Mouse (Mus musculus): ENCODE data around the gene A630095N17Rik. TPM values are rescaled to one million over a fixed set of nuclear protein-coding genes. Genes with fewer than 3 reads are reported as not detected.

The A630095N17Rik gene
- total RNA-seq (2021), result not detected
- long read RNA-seq, experiment 1, result 0 reads
- long read RNA-seq, experiment 2, result 0 reads

DNA sequence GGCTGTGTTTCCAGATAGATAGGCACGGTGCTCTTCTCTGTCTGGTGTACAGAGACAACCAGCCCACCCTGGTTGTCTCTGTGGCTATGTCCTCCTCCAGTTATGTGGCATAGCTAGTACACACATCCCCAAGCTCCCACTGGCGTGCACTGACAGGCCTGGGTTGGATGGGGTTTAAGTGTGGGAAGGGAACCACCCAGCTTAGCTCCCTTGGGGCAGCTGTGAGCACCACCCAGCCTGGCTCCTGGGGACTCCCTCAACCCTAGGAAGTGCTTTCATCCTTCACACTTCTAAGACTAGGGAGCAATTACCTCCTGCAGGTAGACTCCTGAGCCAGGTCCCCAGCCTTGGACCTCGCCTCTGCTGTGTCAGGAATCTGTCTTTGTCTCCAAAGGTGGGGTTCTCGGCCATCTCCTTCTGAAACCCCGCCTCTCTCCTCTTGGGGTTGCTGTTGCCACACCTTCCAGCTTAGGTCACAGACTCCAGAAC is at the start of gene A630095N17Rik:
Gene A630095N17Rik, minus strand, starts transcription at position 439 of the 489 bp plus-strand sequence.
- no peak for DNase-seq

DNA sequence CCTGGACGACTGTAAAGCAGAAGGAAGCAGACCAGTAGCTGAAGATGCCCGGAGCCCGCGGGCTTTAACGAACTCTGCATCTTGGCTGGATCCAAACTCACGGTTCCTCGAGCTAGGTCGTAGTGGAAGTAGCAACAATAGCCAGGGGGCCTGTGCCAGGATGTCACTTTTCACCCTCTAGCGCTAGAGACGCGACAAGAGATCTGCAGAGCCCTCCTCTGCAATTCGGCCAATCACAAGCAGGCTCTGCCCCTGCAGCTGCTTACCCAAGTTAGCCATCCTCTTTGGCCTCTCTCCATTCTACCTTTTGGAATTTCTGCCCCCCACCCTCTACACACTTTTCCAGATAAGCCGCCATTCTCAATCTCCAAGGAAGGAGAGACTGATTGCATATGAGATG is 46.3 kb upstream of the A630095N17Rik start, which contains the start of gene Resp18:
Gene Resp18, minus strand, starts transcription at position 188 of the 400 bp plus-strand sequence.
- no peak for DNase-seq

DNA sequence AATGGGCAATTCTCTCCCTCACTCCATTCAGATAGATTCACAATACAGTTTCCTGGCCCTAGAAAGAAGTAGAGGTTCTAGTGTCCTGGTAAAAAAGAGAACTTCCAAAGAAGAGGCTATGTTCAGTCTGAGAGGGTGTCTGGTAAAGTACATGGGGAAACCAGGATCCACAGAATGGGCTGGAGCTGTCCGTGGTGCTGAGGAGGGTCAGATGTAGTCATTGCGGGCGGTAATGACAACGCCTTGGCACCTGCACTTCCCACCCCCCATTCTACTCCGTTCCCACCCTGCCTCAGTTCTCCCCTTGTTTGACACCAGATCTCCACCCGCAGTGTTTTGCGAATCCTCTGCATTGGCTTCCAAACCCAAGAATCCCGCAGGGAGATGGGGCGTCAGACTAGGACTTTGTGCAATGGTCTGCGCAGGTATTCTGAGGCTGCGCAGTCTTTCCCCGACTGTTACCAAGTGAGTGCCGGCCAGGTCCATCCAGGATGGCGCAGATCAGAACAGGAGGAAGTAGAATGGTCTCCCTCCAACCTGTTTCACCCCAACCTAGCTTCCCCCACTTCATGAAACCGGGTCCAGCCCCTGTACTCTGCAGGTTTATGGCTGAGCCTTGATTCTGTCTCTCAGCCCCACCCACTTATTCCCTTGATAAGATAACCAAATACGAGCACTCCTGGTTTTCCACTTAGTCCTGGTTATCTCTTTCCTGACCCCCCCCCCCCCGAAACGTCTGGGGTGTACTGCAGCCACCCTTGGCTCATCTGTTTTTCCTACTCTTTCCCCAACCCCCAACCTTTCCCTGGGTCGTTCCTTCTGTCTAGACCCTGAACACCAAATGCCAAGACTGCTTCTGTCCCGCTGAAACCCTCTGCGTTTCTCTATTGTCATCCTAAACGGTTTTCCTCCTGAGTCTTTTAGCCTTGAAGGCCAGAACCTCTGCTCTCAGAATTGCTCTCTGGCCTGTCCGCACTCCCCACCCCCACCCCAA is 45.6 kb upstream of the A630095N17Rik start:
- DNase-seq, result peak; percentile 72 to 81

DNA sequence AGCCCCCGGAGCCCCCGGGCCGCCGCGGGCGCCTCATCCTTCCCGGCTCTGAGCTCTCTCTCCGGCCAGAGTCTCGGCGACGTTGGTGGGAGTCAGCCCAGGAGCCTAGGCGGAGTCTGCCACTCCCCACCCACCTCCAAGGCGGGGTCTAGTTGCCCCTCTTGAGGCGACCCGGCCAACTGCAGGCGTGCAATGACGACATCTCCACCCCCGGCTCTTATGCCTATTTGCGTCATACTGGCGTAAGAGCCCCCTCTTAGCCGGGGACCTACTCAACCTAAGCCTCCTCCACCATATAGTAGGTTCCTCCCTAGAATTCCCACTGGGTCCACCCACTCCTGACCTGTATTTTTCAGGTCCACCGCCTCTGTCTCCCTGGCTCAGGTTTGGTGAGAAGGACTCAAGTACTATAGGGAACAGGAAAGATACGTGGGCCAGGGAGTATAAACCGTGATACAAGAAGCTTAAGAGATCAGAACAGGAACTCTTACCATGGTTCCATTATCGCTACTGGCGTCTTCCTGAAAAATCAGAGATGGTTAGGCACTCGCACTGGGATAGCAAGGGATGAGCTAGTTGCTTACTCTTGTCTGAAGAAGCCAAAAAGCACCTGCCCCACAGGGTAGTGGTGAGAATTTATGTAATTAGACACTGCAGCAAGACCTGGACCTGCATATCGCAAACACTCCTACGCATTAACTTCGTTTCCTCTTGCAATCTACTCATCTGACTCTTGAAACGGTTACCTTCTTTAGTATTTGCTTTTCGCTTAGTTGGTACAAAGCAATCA is 32.4 kb upstream of the A630095N17Rik start, which contains the start of gene Ptprn:
Gene Ptprn, minus strand, starts transcription at position 412 of the 790 bp plus-strand sequence.
- no peak for DNase-seq

DNA sequence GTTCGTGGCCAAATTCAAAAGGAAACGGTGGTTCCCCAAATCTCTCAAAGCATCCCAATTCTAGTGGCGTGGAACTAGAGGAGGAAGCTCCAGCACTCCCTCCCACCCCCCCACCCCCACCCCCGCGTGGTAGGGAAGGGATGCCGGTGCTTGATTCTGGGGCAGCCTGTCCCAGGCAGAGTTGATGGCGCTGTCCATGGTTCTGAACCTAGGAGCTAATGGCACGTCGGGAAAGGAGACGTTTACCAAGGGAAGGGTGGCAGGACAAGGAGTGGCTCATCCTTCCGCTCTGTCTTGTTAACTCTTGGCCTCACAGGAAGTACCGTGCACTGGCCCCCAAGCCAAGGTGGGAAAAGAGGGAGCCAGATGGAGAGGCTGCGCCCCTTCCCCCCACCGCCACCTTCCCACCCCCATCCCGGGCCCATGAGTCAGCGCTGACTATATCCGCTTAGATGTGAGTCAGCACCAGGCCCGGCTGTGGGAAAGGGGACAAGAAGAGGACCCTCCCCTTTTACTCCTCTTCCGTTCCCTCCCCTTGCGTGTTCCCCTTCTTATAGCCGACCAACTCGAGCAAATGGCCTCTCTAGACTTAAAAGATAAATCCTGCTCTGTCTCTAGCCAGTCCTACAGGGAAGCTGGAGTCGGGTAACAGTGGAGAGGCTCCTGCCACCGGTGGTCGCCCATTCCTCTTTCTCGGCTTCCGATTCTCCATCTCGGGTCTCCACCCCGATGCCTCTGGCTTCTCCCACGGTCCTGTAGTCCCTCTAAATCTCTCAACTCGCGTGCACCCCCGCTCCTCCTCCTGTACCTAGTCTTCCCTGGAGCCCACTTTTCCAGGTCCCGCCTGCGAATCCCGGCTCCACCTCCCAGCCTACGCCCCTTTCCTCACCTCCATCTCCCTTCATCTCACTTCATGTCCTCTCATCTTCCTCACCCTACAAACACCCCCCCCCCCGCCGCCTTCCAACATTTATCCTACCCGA is 31.4 kb upstream of the A630095N17Rik start:
- DNase-seq, result peak; percentile 81

DNA sequence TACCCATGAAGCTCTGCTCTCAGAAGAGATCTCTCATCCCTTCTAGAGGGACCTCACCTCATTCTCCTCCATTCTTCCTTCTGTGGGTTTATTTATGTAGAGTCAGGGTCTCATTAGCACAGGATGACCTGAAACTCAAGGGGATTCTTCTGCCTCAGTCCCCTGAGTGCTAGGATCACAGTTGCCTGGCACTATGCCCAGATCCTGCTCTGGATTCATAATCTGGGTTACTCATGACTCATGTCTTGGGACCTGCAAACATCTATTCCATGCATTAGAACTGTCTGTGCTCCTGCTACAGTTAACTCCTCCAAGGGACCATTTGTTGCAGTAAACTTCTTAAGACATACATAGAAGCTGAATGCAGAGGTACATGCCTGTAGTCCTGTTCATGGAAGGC is 29.4 kb upstream of the A630095N17Rik start:
- DNase-seq, result no peak

DNA sequence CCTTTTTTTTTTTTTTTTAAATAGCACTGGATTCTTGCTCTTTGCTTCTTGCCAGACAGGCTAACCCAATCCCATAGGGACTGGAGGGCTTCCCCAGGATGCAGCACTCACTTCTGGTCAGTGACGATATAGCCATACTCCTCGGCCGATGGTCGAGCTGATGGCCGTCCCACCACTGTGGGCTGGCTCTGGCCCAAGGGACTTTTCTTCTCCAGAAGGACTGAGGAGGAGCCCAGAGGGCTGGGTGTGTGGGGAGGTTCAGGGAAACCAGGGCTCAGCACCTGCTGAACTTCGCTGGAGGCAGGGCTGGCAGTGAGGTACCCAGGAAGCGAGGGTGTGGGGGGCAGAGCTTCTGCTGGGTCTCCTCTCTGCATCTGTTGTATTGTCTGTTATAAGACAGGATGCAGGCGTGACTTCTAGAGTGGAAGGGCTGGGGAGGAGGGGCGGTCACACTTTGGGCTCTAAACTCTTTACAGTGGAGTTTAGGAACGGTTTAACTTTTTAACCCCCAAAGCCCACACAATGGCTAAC is 23.7 kb upstream of the A630095N17Rik start:
- DNase-seq, result no peak

DNA sequence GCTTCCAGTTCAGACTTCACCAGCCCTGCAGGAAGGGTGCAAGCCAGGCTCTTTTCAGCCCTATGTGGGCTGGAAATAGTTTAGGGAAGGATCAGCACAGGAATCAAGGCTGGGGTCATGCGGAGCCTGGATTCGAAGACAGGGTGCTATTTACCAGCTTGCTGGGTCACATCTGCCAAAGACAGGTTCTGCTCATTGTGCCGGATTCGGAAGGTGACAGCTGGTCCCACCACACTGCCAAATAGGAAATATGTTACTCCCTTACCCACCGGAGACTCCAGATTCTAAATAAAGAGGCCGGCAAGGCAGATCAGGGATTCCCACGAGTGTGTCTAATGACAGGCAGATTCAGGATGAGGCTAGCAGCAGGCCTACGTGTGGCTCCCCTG is 22.7 kb upstream of the A630095N17Rik start:
- no peak for DNase-seq

DNA sequence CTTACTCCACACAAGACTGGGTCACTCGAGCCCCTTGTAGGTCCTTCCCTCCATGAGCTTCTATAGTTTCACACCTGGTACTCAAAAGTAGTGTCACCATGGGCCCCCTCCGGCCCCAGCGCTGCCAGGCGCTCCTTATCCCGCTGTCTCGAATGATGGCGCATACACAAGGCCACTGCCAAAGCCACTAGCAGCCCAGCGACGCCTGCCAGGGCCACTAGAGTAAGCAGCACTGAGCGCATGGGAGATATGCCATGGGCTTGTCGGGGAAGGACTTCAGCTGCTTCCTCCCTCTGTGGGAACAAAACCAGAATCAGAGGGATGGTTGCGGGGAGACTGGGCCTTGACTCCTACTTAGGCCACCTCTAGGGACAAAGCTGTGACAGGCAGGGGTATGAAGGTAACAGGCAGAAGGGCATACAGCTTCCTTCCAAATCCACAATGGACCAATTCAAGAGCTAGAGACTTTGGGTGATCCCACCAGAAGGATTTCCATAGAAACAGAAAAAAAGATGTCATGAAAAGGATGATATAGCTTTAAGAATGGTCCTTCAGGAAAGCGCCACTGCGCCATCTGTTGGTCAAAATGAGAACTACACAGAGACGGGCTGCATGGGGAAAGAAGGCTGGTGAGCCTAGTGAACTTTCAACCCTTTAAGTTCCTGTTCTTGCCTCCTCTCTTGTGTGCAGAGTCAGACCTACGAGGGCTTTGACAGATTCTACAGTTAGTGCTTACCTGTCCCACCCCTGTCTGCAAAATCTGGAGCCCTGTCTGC is 22.1 kb upstream of the A630095N17Rik start:
- peak; percentile 81 to 82 for DNase-seq

DNA sequence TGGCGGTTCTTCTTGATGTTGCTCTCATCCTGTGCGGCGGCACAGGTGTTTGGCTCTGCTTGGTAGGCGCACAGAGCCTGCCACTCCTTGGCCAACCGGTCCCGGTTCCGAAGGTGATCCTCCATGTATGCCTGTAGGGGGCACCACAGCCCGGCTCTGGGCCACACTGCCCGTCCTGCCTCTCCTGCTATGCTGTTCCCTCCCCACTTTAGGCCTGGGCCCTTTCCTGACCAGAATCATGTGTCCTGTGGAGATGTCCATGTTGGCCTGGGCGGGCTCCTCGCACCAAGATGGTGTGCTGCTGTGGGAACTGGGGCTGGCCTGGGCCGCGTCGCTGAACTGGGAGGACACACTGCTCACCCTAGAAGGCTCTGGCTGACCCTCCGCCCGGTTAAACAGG is 21.1 kb upstream of the A630095N17Rik start:
- DNase-seq, result no peak

GRCm38 (mm10) chr1:75252308-75252707 is 20.4 kb upstream of the A630095N17Rik start:
- no peak for DNase-seq

- peak; percentile 85 to 88 for DNase-seq
Measured at GRCm38 (mm10) chr1:75251112-75251970, 19.4 kb upstream of the A630095N17Rik start.

- no peak for DNase-seq
Measured at GRCm38 (mm10) chr1:75250498-75250897, 18.6 kb upstream of the A630095N17Rik start.

GRCm38 (mm10) chr1:75248041-75248772 is 16.3 kb upstream of the A630095N17Rik start:
- peak; percentile 84 for DNase-seq

DNA sequence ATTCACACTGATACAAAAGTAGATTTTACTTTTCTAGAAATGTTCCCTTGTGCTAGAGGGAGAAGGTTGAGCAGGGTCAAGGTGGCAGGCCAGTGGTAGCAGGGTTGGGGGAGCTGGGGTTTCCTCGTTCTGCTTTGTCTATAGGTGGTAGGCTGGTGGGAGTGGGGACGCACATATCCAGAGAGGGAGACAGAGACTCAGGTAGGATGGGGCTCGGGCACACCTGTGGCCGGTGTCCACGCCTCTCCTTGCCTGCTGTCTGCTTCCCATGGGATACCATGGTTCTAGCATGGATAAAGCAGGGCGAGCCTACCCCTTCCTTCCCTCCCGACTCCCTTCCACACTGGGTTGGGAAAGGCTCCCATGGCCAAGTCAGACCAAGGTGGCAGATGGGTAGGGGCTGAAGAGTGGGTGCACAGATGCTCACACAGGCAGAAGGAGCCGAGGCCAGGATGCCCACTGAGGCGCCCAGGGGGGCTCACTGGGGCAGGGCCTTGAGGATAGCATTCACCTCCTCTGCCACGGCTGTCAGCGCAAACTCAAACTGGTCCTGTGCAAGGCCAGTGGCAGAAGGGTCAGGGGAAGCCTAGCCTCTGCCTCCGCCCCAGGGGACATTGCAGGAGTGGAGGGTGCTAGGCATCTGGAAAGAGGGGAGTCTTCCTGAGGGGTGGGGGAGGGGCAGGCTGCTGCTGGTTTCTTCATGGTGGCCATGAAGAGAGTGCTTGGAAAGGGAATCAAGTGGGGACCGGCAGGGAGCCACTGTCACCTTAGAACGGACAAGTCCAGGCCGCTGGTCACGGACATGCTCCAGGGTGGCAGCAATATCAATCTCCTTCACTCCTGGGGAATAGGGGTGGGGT is 15.4 kb upstream of the A630095N17Rik start:
- peak in 1 of 2 experiments; percentile 20 for DNase-seq

GRCm38 (mm10) chr1:75244836-75245235 is 12.9 kb upstream of the A630095N17Rik start:
- peak; percentile 31 to 51 for DNase-seq

- no peak for DNase-seq
Measured at GRCm38 (mm10) chr1:75244175-75244826, 12.4 kb upstream of the A630095N17Rik start.
